Mouse (Mus musculus) liver, embryonic 14.5 days (tissue): Measurements from ENCODE around the gene Pwp2. TPM values are rescaled to one million over a fixed set of nuclear protein-coding genes. Genes with fewer than 3 reads are reported as not detected.
A peak's percentile ranks its signal among the peaks of the same experiment; 100 is the strongest.

Experiments
- ATAC-seq: fragments of 200-750 bp; cut with Nextera tagmentation; 2 replicates; pipeline ENCODE4 v1.8.0; 2017; ENCODE audit warnings: moderate number of reproducible peaks, mild to moderate bottlenecking, moderate library complexity; ENCODE audit not compliant: insufficient read depth
- DNase-seq, 3 experiments: peaks; one replicate each; pipeline ENCODE4 v3.0.0-alpha.2; 2012 to 2013; ENCODE audit warnings: low read depth in 3 of 3, low spot score in 3 of 3
- H3K27ac ChIP-seq: fragments of 300-500 bp; sonication (generic); 2 replicates; pipeline ENCODE4 v1.5.1; 2014; ENCODE audit warnings: moderate library complexity, mild to moderate bottlenecking, control low read depth, inconsistent platforms
- H3K27me3 ChIP-seq: fragments of 300-500 bp; sonication (generic); 2 replicates; pipeline ENCODE4 v1.6.1; 2014; ENCODE audit warnings: mild to moderate bottlenecking, low read length, moderate library complexity; ENCODE audit not compliant: control insufficient read depth, insufficient read depth
- H3K36me3 ChIP-seq: fragments of 300-500 bp; sonication (generic); replicated peaks from 2 replicates; pipeline ENCODE4 v1.6.1; 2014; ENCODE audit warnings: low read depth; ENCODE audit not compliant: control insufficient read depth, insufficient read depth
- H3K4me1 ChIP-seq, 2 experiments: fragments of 200-500 bp in 1 of 2; fragments of 300-500 bp in 1 of 2; sonication (generic) in 1 of 2; replicated peaks; 2 replicates each; pipeline ENCODE4 v1.6.1; 2012 to 2014; ENCODE audit warnings: antibody characterized with exemption in 1 of 2, inconsistent platforms in 1 of 2, low read length in 1 of 2; ENCODE audit not compliant: control insufficient read depth in 2 of 2, insufficient read depth in 2 of 2
- H3K4me2 ChIP-seq: fragments of 300-500 bp; sonication (generic); 2 replicates; pipeline ENCODE4 v1.6.1; 2014; ENCODE audit warnings: low read depth, mild to moderate bottlenecking, control low read depth, moderate library complexity
- H3K4me3 ChIP-seq, 2 experiments: fragments of 200-500 bp in 1 of 2; fragments of 300-500 bp in 1 of 2; sonication (generic) in 1 of 2; 2 replicates each; pipeline ENCODE4 v1.5.1; 2012 to 2014; ENCODE audit warnings: low read depth in 2 of 2, low read length in 2 of 2, mild to moderate bottlenecking in 2 of 2, control low read depth in 1 of 2, inconsistent platforms in 1 of 2, moderate library complexity in 1 of 2; ENCODE audit not compliant: insufficient read depth in 1 of 2
- H3K9ac ChIP-seq: fragments of 300-500 bp; sonication (generic); replicated peaks from 2 replicates; pipeline ENCODE4 v1.6.1; 2014; ENCODE audit warnings: mild to moderate bottlenecking, control low read depth, moderate library complexity
- H3K9me3 ChIP-seq: fragments of 300-500 bp; sonication (generic); 2 replicates; pipeline ENCODE4 v1.6.1; 2016; ENCODE audit warnings: low read length, mixed read lengths; ENCODE audit not compliant: control insufficient read depth
- CTCF ChIP-seq: IDR thresholded peaks from 2 replicates; pipeline ENCODE4 v1.5.1; 2016; ENCODE audit warnings: antibody characterized with exemption, low read depth, control low read depth
- EP300 ChIP-seq: IDR thresholded peaks from 2 replicates; pipeline ENCODE4 v1.6.1; 2016; ENCODE audit warnings: antibody characterized with exemption, low read depth
- whole genome bisulfite sequencing: fragments of 180-500 bp; shearing (Covaris S2); extraction: QIAGEN DNeasy Blood & Tissue Kit; methylation state at CpG from one replicate; pipeline ENCODE4 v1.1.7; 2014; ENCODE audit not compliant: insufficient replicate concordance; 5-methylcytosine and 5-hydroxymethylcytosine counted together
- polyA plus RNA-seq, 2 experiments: library from polyadenylated mRNA; depleted of rRNA in 1 of 2; stranded (reverse) in 1 of 2; unstranded in 1 of 2; fragments of >200 nt; fragmentation: Nextera tagmentation in 1 of 2; extraction: Ambion mirVana in 1 of 2; gene quantifications; 2 replicates each; pipeline versions ENCODE4 v1.2.1 to v1.2.3; 2012 to 2014

The Pwp2 gene
- polyA plus RNA-seq, 2 experiments, result 7.2 to 7.5 TPM

- no peak overlapping the region for H3K9ac ChIP-seq
- H3K27ac ChIP-seq, result no peak overlapping the region
- H3K4me2 ChIP-seq, result no peak overlapping the region
- peaks cover 0 to 6% of the 10 kb centered on the region in 2 experiments; a peak in 3 of 4 replicates for H3K4me1 ChIP-seq
- no peaks in the 10 kb centered on the region for H3K9me3 ChIP-seq
- no peak overlapping the region for H3K4me3 ChIP-seq
- no peaks in the 10 kb centered on the region for H3K27me3 ChIP-seq
- H3K36me3 ChIP-seq, result peaks cover 44% of the 10 kb centered on the region
- 72% methylated on average over 5 of the region's 5 CpGs for WGBS
- DNase-seq (no peak), ATAC-seq (no peak)
- TF ChIP-seq CTCF (no peak), EP300 (no peak)
Measured at GRCm38 (mm10) chr10:78174474-78174873, 10.5 kb downstream of the Pwp2 start.

- no peak overlapping the region for H3K4me3 ChIP-seq
- H3K4me2 ChIP-seq, result no peak overlapping the region
- TF ChIP-seq EP300 (no peak), CTCF (no peak)
- no peak for ATAC-seq
- H3K27ac ChIP-seq, result no peak overlapping the region
- peaks cover 33% of the 10 kb centered on the region for H3K36me3 ChIP-seq
- peaks cover 0 to 14% of the 10 kb centered on the region in 2 experiments; a peak in 3 of 4 replicates for H3K4me1 ChIP-seq
- DNase-seq, result no peak
- no peaks in the 10 kb centered on the region for H3K27me3 ChIP-seq
- no peaks in the 10 kb centered on the region for H3K9me3 ChIP-seq
- WGBS, result 83% methylated on average over 9 of the region's 9 CpGs
- no peak overlapping the region for H3K9ac ChIP-seq
Measured at GRCm38 (mm10) chr10:78171581-78171980, 13.4 kb downstream of the Pwp2 start.

GRCm38 (mm10) chr10:78171057-78171456, 13.9 kb downstream of the Pwp2 start:
- peaks cover 30% of the 10 kb centered on the region for H3K36me3 ChIP-seq
- H3K27me3 ChIP-seq, result no peaks in the 10 kb centered on the region
- H3K4me2 ChIP-seq, result no peak overlapping the region
- DNase-seq, result no peak
- H3K9ac ChIP-seq, result no peak overlapping the region
- ATAC-seq, result no peak
- H3K4me3 ChIP-seq, result no peak overlapping the region
- 76% methylated on average over 7 of the region's 7 CpGs for WGBS
- H3K4me1 ChIP-seq, result peaks cover 0 to 14% of the 10 kb centered on the region in 2 experiments; a peak in 3 of 4 replicates
- H3K9me3 ChIP-seq, result no peaks in the 10 kb centered on the region
- TF ChIP-seq CTCF (no peak), EP300 (no peak)
- no peak overlapping the region for H3K27ac ChIP-seq

GRCm38 (mm10) chr10:78170445-78170844, 14.5 kb downstream of the Pwp2 start:
- no peaks in the 10 kb centered on the region for H3K9me3 ChIP-seq
- H3K4me3 ChIP-seq, result no peak overlapping the region
- peaks cover 0 to 14% of the 10 kb centered on the region in 2 experiments; a peak in 3 of 4 replicates for H3K4me1 ChIP-seq
- TF ChIP-seq EP300, result no peak
- no peak for TF ChIP-seq CTCF
- peak overlapping the region; percentile 72 for H3K4me2 ChIP-seq
- no peak overlapping the region for H3K9ac ChIP-seq
- ATAC-seq, result no peak
- no peak overlapping the region for H3K27ac ChIP-seq
- DNase-seq, result no peak
- peaks cover 25% of the 10 kb centered on the region for H3K36me3 ChIP-seq
- no peaks in the 10 kb centered on the region for H3K27me3 ChIP-seq
- WGBS, result 48% methylated on average over 2 of the region's 2 CpGs

GRCm38 (mm10) chr10:78169281-78170042, 15.5 kb downstream of the Pwp2 start, which contains the start of gene D10Jhu81e:
D10Jhu81e (minus strand) TSS chr10:78169782.
- Histone ChIP-seq H3K4me1 (peaks cover 0 to 14% of the 10 kb centered on the region in 2 experiments; a peak in 3 of 4 replicates), H3K27ac (0 out of 2 replicates have a peak within 1 kb of the TSS, but pooled peaks have one; percentile 2), H3K27me3 (no peaks in the 10 kb centered on the region), H3K9ac (peak within 1 kb of the TSS; percentile 78), H3K36me3 (peaks cover 16% of the 10 kb centered on the region), H3K4me3 (peak within 1 kb of the TSS; percentile 64 to 69), H3K4me2 (peak within 1 kb of the TSS; percentile 72), H3K9me3 (no peaks in the 10 kb centered on the region)
- peak; percentile 96 for ATAC-seq
- TF ChIP-seq EP300 (no peak), CTCF (peak; percentile 35; the same call in 1 of the 2 replicates)
- 1% methylated on average over 50 of the region's 50 CpGs for WGBS
- peak; percentile 94 to 96 (median 95) for DNase-seq
